Mouse (Mus musculus) lung, adult 2 months (tissue): ENCODE results near the gene Dhh. TPM values are rescaled to one million over a fixed set of nuclear protein-coding genes. Genes with fewer than 3 reads are reported as not detected.
A peak's percentile ranks its signal among the peaks of the same experiment; 100 is the strongest.

Experiments
- DNase-seq: peaks from one replicate; pipeline ENCODE4 v3.0.0; 2022
- H3K4me1 ChIP-seq: fragments of 200-500 bp; 2 replicates; pipeline ENCODE4 v1.6.1; 2011; ENCODE audit warnings: low read length; ENCODE audit not compliant: control insufficient read depth, insufficient read depth
- H3K4me3 ChIP-seq: fragments of 200-500 bp; replicated peaks from 2 replicates; pipeline ENCODE3; 2011; ENCODE audit warnings: low read depth, mild to moderate bottlenecking, control low read depth, low read length; ENCODE audit errors: extremely low read depth
- CTCF ChIP-seq: fragments of 200-500 bp; IDR thresholded peaks from 2 replicates; pipeline ENCODE4 v1.5.1; 2011; ENCODE audit warnings: mild to moderate bottlenecking, low read length, control low read depth; ENCODE audit not compliant: insufficient read depth
- POLR2A ChIP-seq: fragments of 200-500 bp; IDR thresholded peaks from 2 replicates; pipeline ENCODE4 v1.6.1; 2011; ENCODE audit warnings: low read depth, mild to moderate bottlenecking, control low read depth, low read length, borderline replicate concordance; ENCODE audit errors: extremely low read depth
- WGBS: fragments of 180-500 bp; shearing (Covaris S2); methylation state at CpG from one replicate; pipeline ENCODE4 v1.1.7; 2018; 5-methylcytosine and 5-hydroxymethylcytosine counted together
- polyA plus RNA-seq: library from polyadenylated mRNA; depleted of rRNA; stranded (reverse); fragments of >200 nt; gene quantifications from 2 replicates; pipeline ENCODE4 v1.2.3, GENCODE M21; 2012

Gene Dhh
- polyA plus RNA-seq, 1 experiment: 2.8 TPM

DNA sequence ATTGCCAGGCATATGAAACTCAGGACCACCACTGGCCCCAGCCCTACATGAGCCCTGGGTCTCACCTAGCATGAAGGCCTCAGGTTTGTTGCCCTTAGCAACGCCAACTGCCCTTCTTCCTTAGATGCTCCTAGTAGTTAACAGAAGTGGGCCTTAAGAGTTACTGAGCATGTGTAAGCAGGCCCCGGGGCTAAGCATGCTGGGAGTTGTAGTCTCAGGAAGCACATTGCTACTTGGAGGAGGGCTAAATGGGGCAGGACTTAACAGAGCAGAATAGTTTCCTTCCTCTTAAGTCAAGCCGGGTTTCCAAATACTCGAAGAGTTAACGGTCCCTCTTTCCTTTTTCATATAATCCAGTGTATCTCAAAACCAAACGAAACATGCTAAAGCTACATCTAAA is 31.0 kb downstream of the Dhh start:
- peak; percentile 55 for DNase-seq
- TF ChIP-seq CTCF: no peak
- no peak for TF ChIP-seq POLR2A
- peaks cover 20% of the 10 kb centered on the region for H3K4me1 ChIP-seq
- no peak overlapping the region for H3K4me3 ChIP-seq
- WGBS: 7% methylated on average over 6 of the region's 6 CpGs

DNA sequence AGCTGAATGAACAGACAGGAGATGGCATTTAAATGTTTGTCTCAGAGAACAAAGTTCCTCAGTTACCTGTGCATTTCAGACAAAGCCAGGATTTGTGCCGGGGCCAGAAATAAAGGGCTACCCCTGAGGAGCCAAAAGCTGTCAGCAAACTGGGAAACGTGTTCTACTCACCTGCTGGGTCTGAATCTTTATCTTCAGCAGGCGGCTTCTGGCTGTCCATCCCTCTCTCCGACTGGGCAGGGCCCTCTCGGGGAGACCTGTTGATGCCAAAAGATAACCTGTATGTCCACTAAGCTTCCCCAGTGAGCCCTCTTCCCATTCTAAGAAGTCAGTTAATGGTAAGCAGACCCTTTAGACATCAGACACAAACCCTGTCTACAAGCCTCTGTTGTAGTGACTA is 31.8 kb downstream of the Dhh start:
- WGBS: 74% methylated on average over 5 of the region's 5 CpGs
- DNase-seq: no peak
- no peak for TF ChIP-seq POLR2A
- no peak for TF ChIP-seq CTCF
- H3K4me1 ChIP-seq: peaks cover 20% of the 10 kb centered on the region
- no peak overlapping the region for H3K4me3 ChIP-seq

DNA sequence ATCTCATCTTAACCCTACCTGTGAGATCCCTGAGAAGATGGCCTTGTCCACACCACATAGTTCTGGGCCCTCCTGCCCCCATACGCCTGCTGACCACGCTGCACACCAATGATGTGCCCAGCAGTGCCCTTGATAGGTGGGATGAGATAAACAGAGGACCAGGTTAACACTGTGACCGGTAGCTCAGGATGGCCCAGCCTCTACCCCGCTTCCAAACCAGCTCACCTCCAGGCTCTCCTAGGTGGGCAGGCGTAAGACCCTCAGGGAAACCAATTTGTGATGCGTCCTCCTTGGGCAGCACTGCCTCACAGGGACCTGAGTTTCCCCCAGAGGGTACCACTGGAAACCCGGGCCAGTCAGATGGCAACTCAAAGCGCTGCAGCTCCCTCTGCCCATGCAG is 32.6 kb downstream of the Dhh start:
- TF ChIP-seq POLR2A: no peak
- 94% methylated on average over 8 of the region's 8 CpGs for WGBS
- Histone ChIP-seq H3K4me3 (no peak overlapping the region), H3K4me1 (peaks cover 20% of the 10 kb centered on the region)
- no peak for DNase-seq

DNA sequence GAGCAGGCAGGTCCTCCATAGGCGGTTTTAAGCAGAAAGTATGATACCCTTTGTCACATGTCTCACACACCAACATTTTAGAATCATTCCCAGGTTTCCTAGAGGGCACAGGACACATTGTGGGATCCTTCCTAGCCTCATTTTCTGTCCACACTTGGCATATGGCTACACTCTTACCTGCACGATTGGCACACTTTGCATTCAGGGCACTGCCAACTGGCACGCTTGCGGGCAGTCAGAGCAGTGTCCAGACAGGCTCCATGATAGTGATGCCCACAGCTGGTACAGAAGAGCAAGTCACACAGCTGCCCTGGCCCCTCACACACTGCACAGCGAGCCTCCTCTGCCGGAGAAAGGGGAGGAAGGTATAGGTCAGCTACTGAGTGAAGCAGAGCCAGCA is 33.4 kb downstream of the Dhh start:
- no peak for DNase-seq
- peaks cover 20% of the 10 kb centered on the region for H3K4me1 ChIP-seq
- TF ChIP-seq POLR2A (no peak), CTCF (no peak)
- H3K4me3 ChIP-seq: no peak overlapping the region
- 94% methylated on average over 6 of the region's 6 CpGs for WGBS

DNA sequence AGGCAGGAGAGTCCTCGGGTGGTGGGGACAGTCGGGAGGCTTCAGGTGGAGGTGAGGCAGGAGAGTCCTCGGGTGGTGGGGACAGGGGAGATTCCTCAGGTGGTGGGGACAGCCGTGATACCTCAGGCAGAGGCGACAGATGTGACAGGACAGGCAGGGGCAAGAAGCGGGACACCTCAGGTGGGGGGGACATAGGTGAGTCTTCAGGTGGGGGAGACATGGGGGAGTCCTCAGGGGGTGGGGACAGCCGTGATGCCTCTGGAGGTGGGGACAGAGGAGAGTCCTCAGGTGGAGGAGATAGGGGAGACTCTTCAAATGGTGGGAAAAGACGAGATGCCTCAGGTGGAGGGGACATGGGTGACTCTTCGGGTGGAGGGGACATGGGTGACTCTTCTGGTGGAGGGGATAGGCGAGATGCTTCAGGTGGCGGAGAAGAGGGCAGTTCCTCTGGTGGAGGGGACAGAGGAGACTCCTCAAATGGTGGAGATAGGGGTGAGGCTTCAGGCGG is 34.8 kb downstream of the Dhh start:
- DNase-seq: no peak

DNA sequence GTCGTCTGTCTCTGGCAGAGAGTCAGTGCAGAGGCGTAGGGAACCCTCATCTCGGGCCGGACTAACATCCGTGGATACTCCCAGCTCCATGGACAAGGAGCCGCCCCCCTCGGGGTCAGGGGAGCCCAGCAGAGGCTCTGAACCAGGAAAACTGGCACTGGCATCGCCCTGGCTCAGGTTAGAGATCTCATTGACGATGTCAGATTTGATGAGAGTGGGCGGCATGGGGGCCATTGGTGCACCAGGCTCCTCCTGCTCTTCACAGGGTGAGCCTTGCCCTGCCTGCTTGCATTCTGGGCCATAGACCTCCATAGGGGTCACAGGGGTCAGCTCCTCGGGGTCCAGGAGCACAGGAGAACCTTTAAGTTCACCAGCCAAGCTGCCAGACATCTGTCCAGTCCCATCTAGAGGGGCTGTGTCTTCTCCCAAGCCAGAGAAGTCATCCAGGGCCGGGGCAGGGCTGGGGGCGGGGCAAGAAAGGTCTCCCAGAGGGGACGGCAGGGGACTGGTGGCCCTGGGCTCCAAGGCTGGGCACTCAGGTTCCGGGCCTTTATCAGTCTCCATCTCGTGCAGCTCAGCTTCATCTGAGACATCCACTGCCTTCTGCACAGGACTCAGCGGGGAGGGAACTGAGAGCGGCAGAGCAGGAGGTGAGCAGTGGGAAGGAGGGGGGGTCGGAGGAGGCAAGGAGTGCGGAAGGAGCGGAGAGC is 36.5 kb downstream of the Dhh start:
- DNase-seq: no peak
- Histone ChIP-seq H3K4me1 (no peaks in the 10 kb centered on the region; the same call in 1 of the 2 replicates), H3K4me3 (no peak overlapping the region)
- no peak for TF ChIP-seq CTCF
- TF ChIP-seq POLR2A: no peak
- WGBS: 85% methylated on average over 21 of the region's 21 CpGs

More for the DNA sequence above, 34.8 kb downstream of the Dhh start:
- 83% methylated on average over 12 of the region's 12 CpGs for WGBS
- peaks cover 13% of the 10 kb centered on the region for H3K4me1 ChIP-seq
- no peak for TF ChIP-seq CTCF
- no peak for TF ChIP-seq POLR2A
- no peak overlapping the region for H3K4me3 ChIP-seq

DNA sequence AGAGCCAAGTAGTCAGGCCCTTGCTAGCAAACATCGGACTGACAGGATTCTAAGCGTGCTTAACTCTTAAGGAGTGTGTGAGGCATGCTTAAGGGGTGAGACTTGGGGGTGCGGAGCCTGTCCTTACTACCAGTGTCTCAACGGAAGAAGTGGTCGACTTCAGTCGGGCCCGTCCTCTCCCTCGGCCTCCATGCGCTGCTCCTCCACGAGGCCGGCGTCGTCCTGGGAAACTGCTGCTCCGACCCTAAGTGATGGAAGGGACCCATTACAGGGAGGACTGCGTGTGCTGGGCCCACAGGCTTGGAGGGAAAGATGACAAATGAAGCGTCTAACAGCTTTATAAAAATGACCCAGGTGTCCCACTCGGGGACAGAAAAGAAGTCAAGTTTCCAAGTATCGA is 37.4 kb downstream of the Dhh start:
- TF ChIP-seq POLR2A: no peak
- TF ChIP-seq CTCF: no peak
- 88% methylated on average over 18 of the region's 18 CpGs for WGBS
- no peak overlapping the region for H3K4me3 ChIP-seq
- H3K4me1 ChIP-seq: no peaks in the 10 kb centered on the region
- no peak for DNase-seq

DNA sequence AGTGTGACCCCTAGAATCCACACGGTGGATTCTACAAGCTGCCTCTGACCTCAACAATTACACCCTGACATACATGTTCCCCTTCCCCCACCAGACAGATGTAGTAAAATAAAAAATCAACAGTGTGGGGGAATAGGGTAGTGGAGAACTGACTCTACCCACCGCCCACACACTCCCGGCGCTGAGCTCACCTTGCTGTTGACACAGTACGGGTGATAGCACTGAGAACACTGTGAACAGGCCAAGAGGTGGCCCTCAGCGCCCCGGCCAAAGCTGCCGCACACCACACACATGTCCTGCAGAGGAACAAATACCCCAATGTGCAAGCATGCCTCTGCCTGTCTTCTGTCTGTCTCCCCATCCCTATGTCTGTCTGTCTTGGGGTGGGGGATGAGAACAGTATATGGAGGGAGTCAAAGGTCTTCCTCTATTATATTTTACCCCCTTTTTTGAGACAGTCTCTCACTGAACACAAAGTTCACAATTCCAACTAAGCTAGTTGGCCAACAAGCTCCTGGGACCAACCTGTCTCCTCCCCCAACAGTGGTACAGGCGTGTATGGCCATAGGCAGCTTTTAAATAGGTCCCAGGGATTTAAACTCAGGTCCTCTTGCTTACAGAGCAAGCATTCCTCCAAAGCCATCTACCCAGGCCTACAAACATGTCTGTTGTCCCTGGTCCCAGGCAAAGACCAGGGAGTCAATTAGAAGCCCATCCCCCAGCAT is 38.9 kb downstream of the Dhh start:
- Histone ChIP-seq H3K4me1 (no peaks in the 10 kb centered on the region), H3K4me3 (no peak overlapping the region)
- no peak for DNase-seq
- TF ChIP-seq CTCF (no peak), POLR2A (no peak)
- 78% methylated on average over 9 of the region's 9 CpGs for WGBS

DNA sequence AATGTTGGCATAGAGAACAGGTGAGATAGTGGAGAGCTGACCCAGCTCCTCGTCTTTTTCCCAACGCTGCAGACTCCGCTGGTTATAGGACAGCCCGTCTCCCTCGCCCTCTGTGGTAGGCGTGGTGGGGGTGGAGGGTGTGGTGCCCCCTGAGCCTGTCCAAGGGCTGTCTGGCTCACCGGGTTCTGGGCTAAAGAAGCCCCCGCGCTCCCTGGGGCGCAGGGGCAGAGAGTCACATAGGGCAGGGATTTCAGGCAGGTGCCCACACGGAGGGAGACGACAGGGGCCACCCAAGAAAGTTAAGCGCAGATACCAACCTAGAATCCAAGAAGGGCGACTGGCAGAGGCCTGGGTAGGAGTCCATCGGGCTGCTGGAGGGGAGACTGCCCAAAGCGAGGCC is 44.1 kb downstream of the Dhh start:
- Histone ChIP-seq H3K4me3 (no peak overlapping the region), H3K4me1 (no peaks in the 10 kb centered on the region)
- WGBS: 89% methylated on average over 16 of the region's 16 CpGs
- DNase-seq: no peak
- TF ChIP-seq POLR2A (no peak), CTCF (no peak)
